Mouse (Mus musculus): ENCODE data around the gene Best3. TPM values are rescaled to one million over a fixed set of nuclear protein-coding genes. Genes with fewer than 3 reads are reported as not detected.
A peak's percentile ranks its signal among the peaks of the same experiment; 100 is the strongest.

Gene Best3
- polyA plus RNA-seq, 1 experiment from 2014 or later = 0.05 TPM

DNA sequence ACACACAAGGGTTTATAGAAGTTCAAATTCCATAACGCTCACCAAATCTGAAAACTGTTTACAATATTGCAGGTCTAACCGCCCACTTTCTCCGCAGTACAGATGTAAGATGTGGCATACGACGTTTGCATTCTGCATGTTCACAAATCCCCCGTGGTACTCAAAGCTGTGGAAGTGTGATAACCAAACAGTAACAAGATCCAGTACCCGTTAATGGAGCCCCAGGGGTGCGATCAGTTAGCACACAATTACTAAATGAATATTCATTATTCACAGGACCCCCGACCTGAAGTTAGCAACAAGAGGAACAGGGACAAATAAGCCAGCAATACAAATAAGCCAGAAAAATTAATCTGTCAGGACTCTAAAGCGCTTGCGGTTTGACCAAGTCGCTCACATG is 1.3 kb upstream of the Best3 start:
- Histone ChIP-seq H3K27me3 (ENCODE audit: low read depth, poor library complexity, severe bottlenecking) (0 out of 2 replicates have a peak, but pooled peaks cover 7% of the 10 kb centered on the region), H3K27ac (no peak overlapping the region), H3K36me3 (no peaks in the 10 kb centered on the region), H3K4me1 (peaks cover 8% of the 10 kb centered on the region; the same call in 1 of the 2 replicates), H3K9me3 (replicated peaks) (no peaks in the 10 kb centered on the region), H3K4me3 (no peak overlapping the region)
- no peak for DNase-seq (ENCODE audit: low spot score)
- WGBS = 76% methylated on average over 12 of the region's 12 CpGs

DNA sequence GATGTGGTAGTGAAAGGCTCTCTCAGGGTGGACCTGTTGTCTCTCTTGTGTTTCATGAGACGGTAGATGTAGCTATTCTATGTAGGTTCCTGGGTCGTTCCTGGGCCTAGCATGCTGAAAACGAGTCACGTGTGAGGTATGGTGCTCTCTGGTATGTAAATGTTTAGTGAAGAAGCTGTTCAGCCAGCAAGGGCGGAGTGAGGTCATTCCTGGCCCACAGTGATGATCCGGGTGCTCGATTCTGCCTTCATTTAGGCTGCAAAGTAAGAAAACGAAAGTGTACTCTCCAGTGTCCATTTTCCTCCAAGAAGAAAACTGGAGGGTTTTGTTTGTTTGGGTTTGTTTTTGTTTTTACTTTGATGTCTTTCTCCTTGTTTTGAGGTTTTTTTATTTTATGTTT is 7.9 kb downstream of the Best3 start:
- no peak for DNase-seq (ENCODE audit: low spot score)
- no peaks in the 10 kb centered on the region for H3K9me3 ChIP-seq (replicated peaks)
- no peak overlapping the region for H3K27ac ChIP-seq
- H3K36me3 ChIP-seq = no peaks in the 10 kb centered on the region
- H3K4me1 ChIP-seq = peaks cover 5% of the 10 kb centered on the region; the same call in 1 of the 2 replicates
- no peak overlapping the region for H3K4me3 ChIP-seq
- WGBS = 91% methylated on average over 8 of the region's 8 CpGs
- H3K27me3 ChIP-seq (ENCODE audit: low read depth, poor library complexity, severe bottlenecking) = no peaks in the 10 kb centered on the region

DNA sequence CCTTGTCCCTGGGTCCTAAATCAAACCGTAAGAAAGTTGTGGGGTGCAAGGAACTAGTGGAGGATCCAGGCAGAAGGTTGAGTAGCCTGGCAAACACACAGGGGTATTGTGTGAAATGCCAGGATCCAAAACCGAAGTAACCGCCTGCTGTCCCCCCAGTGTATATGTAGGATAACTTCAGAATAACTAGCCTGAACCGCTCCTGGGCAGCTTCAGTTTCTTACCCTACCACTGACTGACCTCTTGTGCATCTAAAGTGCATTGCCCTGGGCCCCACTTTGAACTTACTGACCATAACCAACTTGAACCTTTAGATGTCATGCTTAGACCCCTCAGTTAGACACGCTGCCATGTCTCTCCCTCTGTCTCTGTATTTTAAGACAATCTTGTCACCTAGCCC is 9.0 kb downstream of the Best3 start:
- WGBS = 84% methylated on average over 5 of the region's 5 CpGs
- Histone ChIP-seq H3K27ac (no peak overlapping the region), H3K4me1 (peaks cover 5% of the 10 kb centered on the region; the same call in 1 of the 2 replicates), H3K9me3 (replicated peaks) (no peaks in the 10 kb centered on the region), H3K4me3 (no peak overlapping the region), H3K36me3 (no peaks in the 10 kb centered on the region), H3K27me3 (ENCODE audit: low read depth, poor library complexity, severe bottlenecking) (no peaks in the 10 kb centered on the region)
- DNase-seq (ENCODE audit: low spot score) = no peak

DNA sequence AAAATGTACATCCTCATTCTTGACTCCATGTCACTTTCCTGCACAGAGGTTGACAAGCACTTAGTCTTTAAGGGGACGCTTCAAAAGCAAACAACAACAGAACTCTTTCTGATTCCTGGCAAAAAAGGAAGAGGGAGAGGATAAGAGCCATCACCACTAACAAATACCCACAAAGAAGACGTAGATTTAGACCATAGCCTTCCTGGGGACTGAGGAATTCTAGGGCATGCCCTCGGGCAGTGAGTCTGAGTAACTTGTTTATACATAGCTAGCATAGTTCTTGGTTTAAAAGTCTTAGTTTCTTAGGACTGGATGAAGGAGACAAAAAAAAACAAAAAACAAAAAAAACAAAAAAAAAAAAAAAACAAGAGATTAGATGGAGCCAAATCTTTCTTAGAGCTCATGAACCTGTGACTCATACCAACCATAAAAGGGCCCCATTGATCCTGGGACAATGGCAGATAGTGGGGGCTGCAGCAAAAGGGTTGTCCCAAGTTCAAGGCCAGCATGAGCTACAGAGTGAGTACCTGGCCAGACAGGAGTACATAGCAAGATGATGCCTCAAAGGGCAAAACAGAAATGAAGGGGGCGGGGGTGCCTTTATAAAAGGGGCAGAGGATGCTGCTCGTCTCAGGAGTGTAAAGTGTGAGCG is 9.6 kb downstream of the Best3 start:
- Histone ChIP-seq H3K27ac (no peak overlapping the region), H3K4me1 (peaks cover 5% of the 10 kb centered on the region; the same call in 1 of the 2 replicates)

DNA sequence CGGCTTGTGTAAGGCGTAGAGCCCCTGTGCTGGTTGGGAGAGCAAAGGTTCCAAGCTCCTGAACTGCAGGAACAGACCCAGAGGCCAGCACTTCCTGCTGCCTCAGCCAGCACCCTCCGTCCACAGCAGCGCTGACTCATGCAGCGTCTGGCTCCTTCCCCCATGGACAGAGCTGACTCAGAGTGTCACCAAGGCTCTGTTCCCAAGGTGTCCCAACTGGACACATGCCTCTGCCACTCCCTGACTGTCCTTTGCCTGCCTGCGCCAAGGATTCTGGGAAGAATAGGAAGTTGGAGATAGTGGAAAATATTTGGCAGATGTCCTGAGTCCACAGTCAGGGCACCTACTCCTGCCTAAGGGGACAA is 10.1 kb downstream of the Best3 start:
- 74% methylated on average over 6 of the region's 6 CpGs for WGBS
- Histone ChIP-seq H3K27ac (no peak overlapping the region), H3K27me3 (ENCODE audit: low read depth, poor library complexity, severe bottlenecking) (no peaks in the 10 kb centered on the region), H3K9me3 (replicated peaks) (no peaks in the 10 kb centered on the region), H3K4me3 (no peak overlapping the region), H3K36me3 (no peaks in the 10 kb centered on the region), H3K4me1 (peaks cover 5% of the 10 kb centered on the region; the same call in 1 of the 2 replicates)
- no peak for DNase-seq (ENCODE audit: low spot score)

More for the DNA sequence above, 9.6 kb downstream of the Best3 start:
- DNase-seq (ENCODE audit: low spot score) = no peak
- WGBS = 72% methylated on average over 6 of the region's 6 CpGs
- no peaks in the 10 kb centered on the region for H3K27me3 ChIP-seq (ENCODE audit: low read depth, poor library complexity, severe bottlenecking)
- no peaks in the 10 kb centered on the region for H3K9me3 ChIP-seq (replicated peaks)
- H3K4me3 ChIP-seq = no peak overlapping the region
- H3K36me3 ChIP-seq = no peaks in the 10 kb centered on the region

DNA sequence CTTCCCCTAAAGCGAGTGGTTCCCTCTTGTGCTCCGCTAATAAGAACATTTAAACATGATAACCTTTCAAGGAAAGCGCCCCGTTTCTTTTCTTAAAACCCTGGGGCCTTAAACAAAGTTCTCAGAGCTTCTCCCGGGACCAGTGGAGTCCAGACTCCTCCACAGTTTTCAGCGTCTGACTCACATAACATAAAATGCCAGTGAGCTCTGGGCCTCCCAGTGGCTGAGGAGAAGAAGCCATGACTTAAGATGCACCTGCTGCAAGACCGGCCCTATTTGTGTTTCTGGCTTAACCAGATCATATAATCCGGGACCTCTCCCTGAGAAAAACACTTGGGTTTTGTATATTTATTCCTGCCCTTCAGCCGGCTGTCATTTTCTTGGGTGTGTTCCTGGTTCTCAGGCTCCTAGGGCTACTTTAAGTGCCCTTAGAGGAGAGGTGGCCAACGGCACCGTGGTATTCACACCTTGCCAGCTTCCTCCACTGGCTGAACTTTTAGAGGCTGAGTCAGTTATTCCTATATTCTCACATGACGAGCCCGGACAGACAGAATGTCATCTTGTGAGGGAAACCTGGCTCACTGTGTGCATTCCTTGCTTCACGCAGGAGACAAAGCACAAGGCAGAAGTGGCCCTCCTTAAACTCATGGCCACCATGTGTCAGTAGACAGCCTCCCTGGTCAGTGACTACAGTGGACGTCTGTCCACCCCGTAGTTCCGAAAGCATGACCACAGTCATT is 12.8 kb downstream of the Best3 start:
- no peak for DNase-seq (ENCODE audit: low spot score)
- Histone ChIP-seq H3K27ac (no peak overlapping the region), H3K36me3 (no peaks in the 10 kb centered on the region), H3K27me3 (ENCODE audit: low read depth, poor library complexity, severe bottlenecking) (no peaks in the 10 kb centered on the region), H3K9me3 (replicated peaks) (no peaks in the 10 kb centered on the region), H3K4me1 (peaks cover 5% of the 10 kb centered on the region; the same call in 1 of the 2 replicates), H3K4me3 (no peak overlapping the region)
- 89% methylated on average over 17 of the region's 17 CpGs for WGBS

DNA sequence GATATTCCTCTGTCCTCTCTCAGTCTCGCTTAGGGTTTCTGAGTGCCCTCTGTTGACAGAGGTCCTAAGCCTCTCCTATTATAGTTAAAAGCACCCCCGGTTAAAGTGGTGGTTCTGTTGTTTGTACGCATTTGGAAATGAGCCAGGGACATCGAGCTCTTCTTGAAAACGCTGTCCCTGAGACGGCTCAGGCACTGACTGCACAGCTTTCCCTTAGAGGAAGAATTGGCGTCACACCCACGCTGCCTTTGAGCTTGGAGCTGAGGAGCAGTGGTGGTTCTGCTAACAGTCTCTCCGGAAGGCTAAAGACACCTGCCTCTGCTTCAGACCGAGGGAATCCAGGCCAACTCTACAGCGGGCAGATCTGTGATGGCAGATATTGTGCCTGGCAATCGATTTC is 14.9 kb downstream of the Best3 start:
- H3K9me3 ChIP-seq (replicated peaks) = no peaks in the 10 kb centered on the region
- no peak overlapping the region for H3K27ac ChIP-seq
- 81% methylated on average over 12 of the region's 12 CpGs for WGBS

DNA sequence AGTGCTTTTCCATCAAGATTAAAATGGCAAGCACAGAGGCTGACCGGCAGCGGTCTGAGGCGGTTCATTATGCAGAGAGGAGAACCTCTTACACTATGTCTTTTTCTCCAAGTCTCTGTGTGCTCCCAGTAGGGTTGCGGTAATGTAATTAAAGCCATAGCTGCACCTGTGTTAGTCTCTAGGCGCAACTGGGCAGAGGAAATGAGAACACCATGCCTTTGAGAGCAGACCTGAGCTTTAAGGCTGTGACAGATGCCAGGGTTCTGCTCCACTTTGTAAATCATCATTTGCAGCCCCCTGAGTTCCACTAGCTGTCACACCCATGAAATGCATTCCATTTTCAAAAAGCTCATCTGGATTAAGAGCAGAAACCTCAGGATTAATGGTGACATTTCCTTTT is 18.6 kb downstream of the Best3 start:
- H3K27ac ChIP-seq = peak overlapping the region; percentile 69; the same call in 1 of the 2 replicates
- H3K4me1 ChIP-seq = peaks cover 26% of the 10 kb centered on the region
- no peaks in the 10 kb centered on the region for H3K27me3 ChIP-seq (ENCODE audit: low read depth, poor library complexity, severe bottlenecking)
- H3K9me3 ChIP-seq (replicated peaks) = no peaks in the 10 kb centered on the region
- H3K36me3 ChIP-seq = no peaks in the 10 kb centered on the region
- no peak overlapping the region for H3K4me3 ChIP-seq
- no peak for DNase-seq (ENCODE audit: low spot score)
- 77% methylated on average over 5 of the region's 5 CpGs for WGBS

More for the DNA sequence above, 14.9 kb downstream of the Best3 start:
- Histone ChIP-seq H3K4me1 (peaks cover 25% of the 10 kb centered on the region), H3K36me3 (no peaks in the 10 kb centered on the region), H3K27me3 (ENCODE audit: low read depth, poor library complexity, severe bottlenecking) (no peaks in the 10 kb centered on the region), H3K4me3 (no peak overlapping the region)
- DNase-seq (ENCODE audit: low spot score) = no peak

DNA sequence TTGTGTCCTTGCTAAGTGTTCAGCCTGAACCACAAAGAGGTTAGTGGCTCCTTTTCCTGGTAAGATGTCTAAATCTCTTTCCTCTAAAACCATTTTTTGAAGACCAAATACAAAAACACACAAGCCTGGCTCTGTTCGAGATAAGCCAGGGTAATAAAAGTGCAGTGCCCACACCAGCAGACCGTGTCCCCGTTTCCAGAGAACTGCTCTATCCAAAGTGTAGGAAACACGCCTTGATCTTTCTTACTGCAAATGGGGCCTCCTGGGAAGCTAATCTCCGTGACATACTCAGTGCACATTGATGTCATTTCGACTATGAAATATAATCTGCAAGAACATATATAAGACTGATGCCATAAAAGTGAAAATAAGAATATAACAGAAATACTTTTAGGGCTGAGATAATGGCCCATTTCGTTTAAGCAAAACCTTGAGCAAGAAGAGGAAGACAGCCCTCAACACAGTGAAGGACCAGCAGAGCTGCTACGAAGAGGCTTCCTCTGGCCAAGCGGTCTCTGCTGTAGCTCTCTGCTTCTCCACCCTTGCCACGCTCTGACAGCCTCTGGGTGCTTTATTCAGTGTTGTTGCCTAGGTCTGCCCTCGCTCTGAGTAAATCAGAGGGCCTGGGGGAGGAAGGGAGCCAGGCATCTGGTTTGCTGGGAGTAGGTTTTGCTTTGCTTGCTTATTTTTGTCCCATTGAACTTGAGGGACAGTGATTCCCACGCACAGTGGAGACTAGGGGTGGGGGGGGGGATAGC is 19.8 kb downstream of the Best3 start:
- no peaks in the 10 kb centered on the region for H3K9me3 ChIP-seq (replicated peaks)
- no peak for DNase-seq (ENCODE audit: low spot score)
- no peak overlapping the region for H3K27ac ChIP-seq
- WGBS = 70% methylated on average over 12 of the region's 12 CpGs
- no peaks in the 10 kb centered on the region for H3K36me3 ChIP-seq
- H3K27me3 ChIP-seq (ENCODE audit: low read depth, poor library complexity, severe bottlenecking) = no peaks in the 10 kb centered on the region
- H3K4me1 ChIP-seq = peaks cover 36% of the 10 kb centered on the region
- H3K4me3 ChIP-seq = no peak overlapping the region

DNA sequence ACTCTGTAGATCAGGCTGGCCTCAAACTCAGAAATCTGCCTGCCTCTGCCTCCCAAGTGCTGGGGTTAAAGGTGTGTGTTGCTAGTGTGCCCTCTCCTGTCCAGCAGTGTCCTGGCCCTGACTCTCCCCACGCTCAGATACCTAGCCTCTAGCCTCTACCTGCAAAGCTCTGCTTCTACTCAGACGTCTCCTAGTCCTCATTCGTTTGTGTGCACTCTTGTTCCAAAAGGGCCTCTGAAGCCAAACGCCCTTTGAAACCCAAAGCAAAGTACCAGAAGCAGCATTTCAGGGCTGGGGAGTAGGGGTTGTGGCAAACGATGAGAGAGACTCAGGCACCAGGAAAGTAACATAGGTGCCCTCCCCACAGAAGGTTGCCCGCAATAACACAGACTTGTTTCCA is 23.6 kb downstream of the Best3 start:
- Histone ChIP-seq H3K9me3 (replicated peaks) (no peaks in the 10 kb centered on the region), H3K27ac (0 out of 2 replicates have a peak overlapping the region, but pooled peaks have one; percentile 51), H3K36me3 (no peaks in the 10 kb centered on the region), H3K4me3 (no peak overlapping the region), H3K27me3 (ENCODE audit: low read depth, poor library complexity, severe bottlenecking) (no peaks in the 10 kb centered on the region), H3K4me1 (peaks cover 39% of the 10 kb centered on the region)
- 84% methylated on average over 6 of the region's 6 CpGs for WGBS
- DNase-seq (ENCODE audit: low spot score) = no peak

DNA sequence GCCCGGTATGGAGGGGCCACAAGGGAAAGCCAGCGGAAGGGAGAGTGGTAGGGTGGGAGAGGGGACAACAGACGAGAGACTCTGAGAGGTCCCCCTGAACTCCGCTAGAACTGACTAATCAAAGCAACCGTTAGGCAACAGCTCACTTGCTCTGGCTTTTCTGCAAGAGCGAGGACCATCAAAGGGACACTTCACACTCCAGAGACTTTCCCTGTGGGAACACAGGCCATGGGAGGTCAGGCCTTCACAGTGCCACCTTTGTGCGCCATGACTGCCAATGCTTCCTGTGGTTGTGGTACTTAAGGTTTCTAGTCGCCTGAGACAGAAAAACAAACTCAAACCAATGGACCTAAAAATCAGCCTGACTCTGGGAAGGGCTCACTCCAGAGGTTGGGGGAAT is 24.9 kb downstream of the Best3 start:
- Histone ChIP-seq H3K27me3 (ENCODE audit: low read depth, poor library complexity, severe bottlenecking) (no peaks in the 10 kb centered on the region), H3K4me1 (peaks cover 26% of the 10 kb centered on the region), H3K9me3 (replicated peaks) (no peaks in the 10 kb centered on the region), H3K4me3 (no peak overlapping the region), H3K27ac (no peak overlapping the region), H3K36me3 (no peaks in the 10 kb centered on the region)
- WGBS = 69% methylated on average over 8 of the region's 8 CpGs
- no peak for DNase-seq (ENCODE audit: low spot score)

DNA sequence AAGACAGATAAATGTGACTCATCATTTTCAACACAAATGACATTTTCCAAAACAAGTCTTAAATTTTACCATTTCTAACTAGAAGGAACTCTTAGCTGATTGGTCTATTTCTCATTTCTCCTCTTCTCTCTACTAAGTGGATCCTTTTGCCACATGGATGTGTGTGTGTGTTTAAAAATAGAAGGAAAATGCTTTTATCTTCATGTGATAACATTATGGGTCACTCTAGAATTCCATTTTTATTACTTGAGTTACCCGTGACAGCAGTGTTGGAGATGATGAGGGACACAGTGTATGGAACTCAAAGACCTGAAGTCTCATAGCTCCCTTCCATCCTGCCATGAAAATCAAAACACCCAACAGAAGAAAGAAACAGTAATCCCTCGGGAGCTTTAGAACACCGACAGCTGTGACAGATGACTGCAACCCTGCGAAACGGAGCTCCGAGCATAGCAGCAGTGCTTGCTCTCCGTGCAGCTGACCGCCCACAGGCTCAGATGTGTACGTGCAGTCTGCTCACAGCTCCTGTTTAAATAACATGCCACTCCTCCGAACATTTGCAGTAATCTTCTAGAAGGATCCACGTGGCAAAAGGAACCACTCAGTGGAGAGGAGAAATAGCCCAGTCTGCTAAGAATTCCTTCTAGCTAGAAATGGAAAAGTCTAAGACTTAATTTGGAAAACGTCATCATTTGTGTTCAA is 27.7 kb downstream of the Best3 start:
- Histone ChIP-seq H3K27ac (no peak overlapping the region), H3K4me1 (peaks cover 32% of the 10 kb centered on the region), H3K4me3 (no peak overlapping the region), H3K36me3 (no peaks in the 10 kb centered on the region), H3K9me3 (replicated peaks) (no peaks in the 10 kb centered on the region), H3K27me3 (ENCODE audit: low read depth, poor library complexity, severe bottlenecking) (no peaks in the 10 kb centered on the region)
- WGBS = 29% methylated on average over 12 of the region's 12 CpGs
- no peak for DNase-seq (ENCODE audit: low spot score)

All from limb, embryonic 10.5 days (tissue).